Mouse (Mus musculus) T-helper 17 cell (primary cell): ENCODE measurements at regions not wholly inside any gene's neighbourhood (a gene's known extent, or its start where the extent isn't known, plus 50 kb on each side); places are given as distances from the start of the nearest gene placed in this dataset.

ENCODE experiments used
- in situ Hi-C, 2 experiments: fragments of 300-600 bp; cut with MboI, MseI; formaldehyde crosslinking; loops; 1 replicate in 1 of 2; 2 replicates in 1 of 2; pipeline ENCODE4 v1.15.1; 2025; ENCODE audit warnings: high pct_unique_total_duplicates in 2 of 2

DNA sequence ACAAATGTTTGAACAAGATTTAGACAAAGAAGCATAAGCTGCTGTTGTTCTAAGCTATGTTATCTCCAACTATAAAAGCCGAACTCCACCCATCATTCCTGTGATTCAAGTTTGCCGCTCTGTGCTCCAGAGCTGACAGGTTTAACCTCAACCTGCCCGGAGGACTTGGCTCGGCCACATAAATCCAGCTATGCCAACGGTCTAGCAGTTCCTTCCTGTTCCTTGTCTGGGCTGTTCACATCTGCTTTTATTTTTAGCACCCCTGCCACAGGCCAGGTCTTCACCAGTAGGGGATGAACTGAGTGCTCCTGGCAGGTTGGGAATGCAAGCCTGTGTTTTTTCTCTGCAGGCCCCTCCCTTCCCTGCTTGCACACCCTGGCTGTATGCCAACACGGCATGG lies 51.8 kb upstream of the Gpr12 start:
- in situ Hi-C loops, result no loop called here
